Mouse (Mus musculus): ENCODE data around the gene Stpg3. TPM values are rescaled to one million over a fixed set of nuclear protein-coding genes. Genes with fewer than 3 reads are reported as not detected.
A peak's percentile ranks its signal among the peaks of the same experiment; 100 is the strongest.
"Not testable (repeated sequence)": the region's sequence is repeated elsewhere in the genome, so short reads cannot be mapped to it uniquely, and the experiment has no call there.

Stpg3 gene
- not detected in 2 replicates for polyA plus RNA-seq (2012; rRNA removed)

- DNase-seq (ENCODE audit: low read depth), result no peak
- no peak for TF ChIP-seq CTCF (IDR thresholded peaks at IDR 0.05; ENCODE audit: borderline replicate concordance, extremely low read depth, insufficient read depth, insufficient read length)
- TF ChIP-seq POLR2A (IDR thresholded peaks at IDR 0.05; ENCODE audit: borderline replicate concordance, extremely low read depth, insufficient read depth, insufficient read length, poor library complexity, severe bottlenecking), result no peak
These were observed at the start of gene Stpg3 for GRCm38 (mm10) chr2:25214444-25214843. Stpg3 (minus strand) TSS chr2:25214637.

GRCm38 (mm10) chr2:25263623-25264285, 49.3 kb upstream of the Stpg3 start:
- DNase-seq (ENCODE audit: low read depth), result no peak
- TF ChIP-seq POLR2A (IDR thresholded peaks at IDR 0.05; ENCODE audit: borderline replicate concordance, extremely low read depth, insufficient read depth, insufficient read length, poor library complexity, severe bottlenecking) (no peak), CTCF (IDR thresholded peaks at IDR 0.05; ENCODE audit: borderline replicate concordance, extremely low read depth, insufficient read depth, insufficient read length) (no peak)

- peak; percentile 58 for DNase-seq (ENCODE audit: low read depth)
- TF ChIP-seq CTCF (IDR thresholded peaks at IDR 0.05; ENCODE audit: borderline replicate concordance, extremely low read depth, insufficient read depth, insufficient read length) (no peak), POLR2A (IDR thresholded peaks at IDR 0.05; ENCODE audit: borderline replicate concordance, extremely low read depth, insufficient read depth, insufficient read length, poor library complexity, severe bottlenecking) (no peak)
These were observed 48.6 kb upstream of the Stpg3 start for GRCm38 (mm10) chr2:25262795-25263622.

GRCm38 (mm10) chr2:25262291-25262767, 47.9 kb upstream of the Stpg3 start, which contains the start of gene Tprn:
Tprn (plus strand) TSS chr2:25262618.
- peak; percentile 99 for DNase-seq (ENCODE audit: low read depth)
- TF ChIP-seq POLR2A (IDR thresholded peaks at IDR 0.05; ENCODE audit: borderline replicate concordance, extremely low read depth, insufficient read depth, insufficient read length, poor library complexity, severe bottlenecking) (peak; percentile 62; the same call in 1 of the 2 replicates), CTCF (IDR thresholded peaks at IDR 0.05; ENCODE audit: borderline replicate concordance, extremely low read depth, insufficient read depth, insufficient read length) (no peak)

GRCm38 (mm10) chr2:25261870-25262269, 47.4 kb upstream of the Stpg3 start:
- no peak for DNase-seq (ENCODE audit: low read depth)

GRCm38 (mm10) chr2:25258887-25259286, 44.5 kb upstream of the Stpg3 start:
- DNase-seq (ENCODE audit: low read depth), result no peak
- TF ChIP-seq CTCF (IDR thresholded peaks at IDR 0.05; ENCODE audit: borderline replicate concordance, extremely low read depth, insufficient read depth, insufficient read length) (peak; percentile 39; the same call in 1 of the 2 replicates), POLR2A (IDR thresholded peaks at IDR 0.05; ENCODE audit: borderline replicate concordance, extremely low read depth, insufficient read depth, insufficient read length, poor library complexity, severe bottlenecking) (no peak)

More at GRCm38 (mm10) chr2:25261870-25262269, 47.4 kb upstream of the Stpg3 start:
- TF ChIP-seq POLR2A (IDR thresholded peaks at IDR 0.05; ENCODE audit: borderline replicate concordance, extremely low read depth, insufficient read depth, insufficient read length, poor library complexity, severe bottlenecking) (no peak), CTCF (IDR thresholded peaks at IDR 0.05; ENCODE audit: borderline replicate concordance, extremely low read depth, insufficient read depth, insufficient read length) (no peak)

GRCm38 (mm10) chr2:25257250-25257649, 42.8 kb upstream of the Stpg3 start:
- not testable (repeated sequence) for DNase-seq (ENCODE audit: low read depth)

- DNase-seq (ENCODE audit: low read depth), result not testable (repeated sequence)
These were observed 42.1 kb upstream of the Stpg3 start for GRCm38 (mm10) chr2:25256443-25257109.

GRCm38 (mm10) chr2:25255284-25255779, 40.9 kb upstream of the Stpg3 start, which contains the start of gene Tmem203:
Tmem203 (plus strand) TSS chr2:25255439.
- no peak for TF ChIP-seq CTCF (IDR thresholded peaks at IDR 0.05; ENCODE audit: borderline replicate concordance, extremely low read depth, insufficient read depth, insufficient read length)
- peak; percentile 54; the same call in 1 of the 2 replicates for TF ChIP-seq POLR2A (IDR thresholded peaks at IDR 0.05; ENCODE audit: borderline replicate concordance, extremely low read depth, insufficient read depth, insufficient read length, poor library complexity, severe bottlenecking)
- peak; percentile 96 for DNase-seq (ENCODE audit: low read depth)

- TF ChIP-seq POLR2A (IDR thresholded peaks at IDR 0.05; ENCODE audit: borderline replicate concordance, extremely low read depth, insufficient read depth, insufficient read length, poor library complexity, severe bottlenecking) (no peak), CTCF (IDR thresholded peaks at IDR 0.05; ENCODE audit: borderline replicate concordance, extremely low read depth, insufficient read depth, insufficient read length) (peak; percentile 26; the same call in 1 of the 2 replicates)
- DNase-seq (ENCODE audit: low read depth), result no peak
These were observed 37.9 kb upstream of the Stpg3 start for GRCm38 (mm10) chr2:25252331-25252730.
